ENCODE assay signal across 8 mouse cellular contexts in the genomic region with DNA sequence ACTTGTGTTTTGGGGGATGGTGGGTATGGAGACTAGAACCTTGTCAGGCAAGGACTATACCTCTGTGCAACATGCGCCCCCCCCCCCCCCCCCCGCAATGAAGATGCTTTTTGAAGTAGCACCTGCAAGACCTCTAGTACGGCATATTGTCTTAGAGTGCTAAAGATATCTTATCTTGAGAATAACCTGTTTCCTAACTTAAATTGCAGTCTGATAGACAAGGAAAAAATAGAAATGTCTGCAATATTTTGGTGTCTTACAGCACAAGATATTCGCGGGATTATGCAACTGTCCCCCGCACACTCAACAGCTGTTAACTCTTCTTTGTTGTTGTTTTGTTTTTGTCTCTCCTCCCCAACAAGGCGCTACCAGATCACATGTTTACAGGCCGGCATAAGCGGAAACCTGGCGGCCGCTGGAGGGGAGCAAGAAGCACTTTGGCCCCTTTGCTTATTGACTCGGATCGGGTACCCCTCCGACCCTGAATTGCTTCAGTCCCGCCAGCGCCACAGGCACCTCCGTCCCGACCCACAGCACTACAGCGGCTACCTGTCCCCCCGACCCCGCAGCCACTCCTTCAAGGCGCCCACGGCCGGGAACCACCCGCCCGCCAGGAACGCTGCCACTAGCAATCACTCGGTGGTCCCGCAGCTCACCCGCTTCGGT. TPM values are rescaled to one million over a fixed set of nuclear protein-coding genes. Genes with fewer than 3 reads are reported as not detected.
DNase-seq lines count a peak whose midpoint lies in the region; ATAC-seq lines count a peak whose summit lies in the region.

No protein-coding gene starts in this region.

- H3K4me1 ChIP-seq in heart, embryonic 16.5 days (ENCODE audit: control insufficient read depth, insufficient read depth, low read length) = peaks cover 5% of the 10 kb centered on the region; the same call in 1 of the 2 replicates
- H3K4me1 ChIP-seq in limb, embryonic 15.5 days = peaks cover 3% of the 10 kb centered on the region
- peaks cover 8% of the 10 kb centered on the region for H3K4me1 ChIP-seq in midbrain, embryonic 16.5 days (ENCODE audit: control insufficient read depth, insufficient read depth, low read length)

- no peaks in the 10 kb centered on the region for H3K9me3 ChIP-seq in heart, embryonic 16.5 days (replicated peaks; ENCODE audit: control insufficient read depth, low read length)
- no peaks in the 10 kb centered on the region for H3K9me3 ChIP-seq in limb, embryonic 15.5 days
- no peaks in the 10 kb centered on the region for H3K9me3 ChIP-seq in midbrain, embryonic 16.5 days (replicated peaks; ENCODE audit: control insufficient read depth, low read length, poor library complexity, severe bottlenecking)

- under 1% methylated on average over 31 of the region's 31 CpGs for WGBS in heart, embryonic 16.5 days
- WGBS in limb, embryonic 15.5 days = under 1% methylated on average over 31 of the region's 31 CpGs
- 1% methylated on average over 31 of the region's 31 CpGs for WGBS in midbrain, embryonic 16.5 days

- DNase-seq in adrenal gland, postnatal 10 days = peak; percentile 47
- DNase-seq in adrenal gland, adult 2 months = no peak
- peak; percentile 53 for DNase-seq in thymus, postnatal 0 days (ENCODE audit: low spot score)
- DNase-seq in thymus, postnatal 10 days (ENCODE audit: low spot score in 2 of 2) = no peak
- no peak for DNase-seq in yolk sac, embryonic 10.5 days (ENCODE audit: low spot score)

- no peaks in the 10 kb centered on the region for H3K27me3 ChIP-seq in heart, embryonic 16.5 days (ENCODE audit: control insufficient read depth, insufficient read depth, low read length)
- H3K27me3 ChIP-seq in limb, embryonic 15.5 days = no peaks in the 10 kb centered on the region
- no peaks in the 10 kb centered on the region for H3K27me3 ChIP-seq in midbrain, embryonic 16.5 days (ENCODE audit: control insufficient read depth, insufficient read depth, low read depth, low read length)

- peak overlapping the region; percentile 77 for H3K4me3 ChIP-seq in heart, embryonic 16.5 days (ENCODE audit: low read length)
- H3K4me3 ChIP-seq in limb, embryonic 15.5 days = peak overlapping the region; percentile 70
- H3K4me3 ChIP-seq in midbrain, embryonic 16.5 days (ENCODE audit: low read depth, low read length) = peak overlapping the region; percentile 74

- H3K27ac ChIP-seq in heart, embryonic 16.5 days (ENCODE audit: low read length) = 0 out of 2 replicates have a peak overlapping the region, but pooled peaks have one; percentile 46
- H3K27ac ChIP-seq in limb, embryonic 15.5 days = peak overlapping the region; percentile 80
- H3K27ac ChIP-seq in midbrain, embryonic 16.5 days (ENCODE audit: low read length) = peak overlapping the region; percentile 83

- H3K9ac ChIP-seq in heart, embryonic 16.5 days (ENCODE audit: low read length) = peak overlapping the region; percentile 81
- peak overlapping the region; percentile 56; the same call in 1 of the 2 replicates for H3K9ac ChIP-seq in limb, embryonic 15.5 days
- H3K9ac ChIP-seq in midbrain, embryonic 16.5 days (ENCODE audit: low read depth, low read length) = peak overlapping the region; percentile 83

- H3K36me3 ChIP-seq in heart, embryonic 16.5 days (ENCODE audit: control insufficient read depth, insufficient read depth) = no peaks in the 10 kb centered on the region
- H3K36me3 ChIP-seq in limb, embryonic 15.5 days = peaks cover 7% of the 10 kb centered on the region
- no peaks in the 10 kb centered on the region for H3K36me3 ChIP-seq in midbrain, embryonic 16.5 days (ENCODE audit: control insufficient read depth, insufficient read depth, low read length)

- H3K4me2 ChIP-seq in heart, embryonic 16.5 days (ENCODE audit: low read depth, low read length) = peak overlapping the region; percentile 82
- peak overlapping the region; percentile 48 for H3K4me2 ChIP-seq in limb, embryonic 15.5 days
- H3K4me2 ChIP-seq in midbrain, embryonic 16.5 days (ENCODE audit: low read length) = peak overlapping the region; percentile 57

- ATAC-seq in heart, embryonic 16.5 days (replicated peaks; ENCODE audit: extremely low read depth, insufficient read depth, low FRiP score) = peak; percentile 43
- peak; percentile 17; the same call in 1 of the 2 replicates for ATAC-seq in limb, embryonic 15.5 days (ENCODE audit: insufficient number of reproducible peaks, low FRiP score, low TSS enrichment, low read depth)
- ATAC-seq in midbrain, embryonic 16.5 days = peak; percentile 81

RNA-seq across cellular contexts. Expression of a gene that starts 0.5 kb away (rescaled TPM):
- 10 to 100 TPM; 10.2 to 11.2 TPM for total RNA-seq in adrenal gland, postnatal 10 days (2021)
- 10 to 100 TPM in 1 of 2 experiments, 1 to 10 TPM in 1; 9.2 to 12.9 TPM for total RNA-seq in adrenal gland, adult 2 months (2021)
- 5.9 TPM in 2 replicates for polyA plus RNA-seq in adrenal gland, adult 2 months (2012; rRNA removed)
- polyA plus RNA-seq in thymus, postnatal 0 days (2015; fragmentation: Nextera tagmentation; extraction: Ambion mirVana) = 12.1 and 14.1 TPM in 2 replicates
- polyA plus RNA-seq in heart, embryonic 16.5 days (2015; fragmentation: Nextera tagmentation; extraction: Ambion mirVana) = 8.8 and 9.7 TPM in 2 replicates
- 22.4 and 22.9 TPM in 2 replicates for polyA plus RNA-seq in limb, embryonic 15.5 days (2015; fragmentation: Nextera tagmentation; extraction: Ambion mirVana)
- polyA plus RNA-seq in midbrain, embryonic 16.5 days (2015; fragmentation: Nextera tagmentation; extraction: Ambion mirVana) = 15.9 and 18.5 TPM in 2 replicates

RNA-seq across cellular contexts. Expression of a gene that starts 28.0 kb away (rescaled TPM):
- total RNA-seq in adrenal gland, postnatal 10 days (2021) = 1 to 10 TPM; 7.4 to 7.6 TPM
- total RNA-seq in adrenal gland, adult 2 months (2021) = under 1 TPM; 0.09 to 0.28 TPM
- 0.80 and 0.82 TPM in 2 replicates for polyA plus RNA-seq in adrenal gland, adult 2 months (2012; rRNA removed)
- 0.42 and 0.69 TPM in 2 replicates for polyA plus RNA-seq in thymus, postnatal 0 days (2015; fragmentation: Nextera tagmentation; extraction: Ambion mirVana)
- 3.6 and 5.0 TPM in 2 replicates for polyA plus RNA-seq in heart, embryonic 16.5 days (2015; fragmentation: Nextera tagmentation; extraction: Ambion mirVana)
- polyA plus RNA-seq in limb, embryonic 15.5 days (2015; fragmentation: Nextera tagmentation; extraction: Ambion mirVana) = 23.3 and 24.6 TPM in 2 replicates
- polyA plus RNA-seq in midbrain, embryonic 16.5 days (2015; fragmentation: Nextera tagmentation; extraction: Ambion mirVana) = 0.97 and 1.0 TPM in 2 replicates

Comparison
In these comparisons a context has a peak if more than half of its experiments do, and no peak if none do; other contexts are left out.
1. DNase-seq: peak in adrenal gland, postnatal 10 days (single experiment) and thymus, postnatal 0 days (single experiment); none in adrenal gland, adult 2 months (single experiment), thymus, postnatal 10 days (0 of 2) and yolk sac, embryonic 10.5 days (single experiment).
2. ATAC-seq: peak in every context shown above with its lines; median percentile 81 in midbrain, embryonic 16.5 days; 43 in heart, embryonic 16.5 days; 17 in limb, embryonic 15.5 days.
3. Peak in every context shown above with its lines, with median percentiles within 50 percentile points of each other: H3K27ac ChIP-seq, H3K4me2 ChIP-seq, H3K4me3 ChIP-seq and H3K9ac ChIP-seq.